Mouse (Mus musculus): ENCODE data around the gene Lrrc75a. TPM values are rescaled to one million over a fixed set of nuclear protein-coding genes. Genes with fewer than 3 reads are reported as not detected.
A peak's percentile ranks its signal among the peaks of the same experiment; 100 is the strongest.

Lrrc75a gene
- polyA plus RNA-seq, 1 experiment: 10.1 TPM

- TF ChIP-seq CTCF (IDR thresholded peaks at IDR 0.05; ENCODE audit: low read depth, low read length) (no peak), POLR2A (IDR thresholded peaks at IDR 0.05; ENCODE audit: borderline replicate concordance, low read depth, low read length) (no peak)
- Histone ChIP-seq H3K4me3 (ENCODE audit: insufficient read depth, low read length) (peak overlapping the region; percentile 84), H3K27ac (ENCODE audit: insufficient read depth, low read depth, low read length) (peak overlapping the region; percentile 77), H3K4me1 (ENCODE audit: control insufficient read depth, insufficient read depth, low read length) (peaks cover 9% of the 10 kb centered on the region)
These were observed 46.3 kb downstream of the Lrrc75a start for GRCm38 (mm10) chr11:62601732-62602618.

GRCm38 (mm10) chr11:62598571-62598970 lies 49.8 kb downstream of the Lrrc75a start:
- no peak overlapping the region for H3K27ac ChIP-seq (ENCODE audit: insufficient read depth, low read depth, low read length)
- TF ChIP-seq POLR2A (IDR thresholded peaks at IDR 0.05; ENCODE audit: borderline replicate concordance, low read depth, low read length) (no peak), CTCF (IDR thresholded peaks at IDR 0.05; ENCODE audit: low read depth, low read length) (no peak)
- peaks cover 5% of the 10 kb centered on the region for H3K4me1 ChIP-seq (ENCODE audit: control insufficient read depth, insufficient read depth, low read length)
- no peak overlapping the region for H3K4me3 ChIP-seq (ENCODE audit: insufficient read depth, low read length)

GRCm38 (mm10) chr11:62591904-62592575 lies 56.3 kb downstream of the Lrrc75a start:
- no peaks in the 10 kb centered on the region for H3K4me1 ChIP-seq (ENCODE audit: control insufficient read depth, insufficient read depth, low read length)
- TF ChIP-seq CTCF (IDR thresholded peaks at IDR 0.05; ENCODE audit: low read depth, low read length) (no peak), POLR2A (IDR thresholded peaks at IDR 0.05; ENCODE audit: borderline replicate concordance, low read depth, low read length) (no peak)
- H3K27ac ChIP-seq (ENCODE audit: insufficient read depth, low read depth, low read length): no peak overlapping the region
- no peak overlapping the region for H3K4me3 ChIP-seq (ENCODE audit: insufficient read depth, low read length)

- Histone ChIP-seq H3K4me1 (ENCODE audit: control insufficient read depth, insufficient read depth, low read length) (no peaks in the 10 kb centered on the region), H3K27ac (ENCODE audit: insufficient read depth, low read depth, low read length) (no peak overlapping the region), H3K4me3 (ENCODE audit: insufficient read depth, low read length) (no peak overlapping the region)
- TF ChIP-seq CTCF (IDR thresholded peaks at IDR 0.05; ENCODE audit: low read depth, low read length) (no peak), POLR2A (IDR thresholded peaks at IDR 0.05; ENCODE audit: borderline replicate concordance, low read depth, low read length) (no peak)
These were observed 57.3 kb downstream of the Lrrc75a start for GRCm38 (mm10) chr11:62591026-62591425.

GRCm38 (mm10) chr11:62589391-62589790 lies 58.9 kb downstream of the Lrrc75a start:
- Histone ChIP-seq H3K27ac (ENCODE audit: insufficient read depth, low read depth, low read length) (no peak overlapping the region), H3K4me3 (ENCODE audit: insufficient read depth, low read length) (no peak overlapping the region), H3K4me1 (ENCODE audit: control insufficient read depth, insufficient read depth, low read length) (no peaks in the 10 kb centered on the region)
- no peak for TF ChIP-seq POLR2A (IDR thresholded peaks at IDR 0.05; ENCODE audit: borderline replicate concordance, low read depth, low read length)
- TF ChIP-seq CTCF (IDR thresholded peaks at IDR 0.05; ENCODE audit: low read depth, low read length): no peak

GRCm38 (mm10) chr11:62587034-62587433 lies 61.3 kb downstream of the Lrrc75a start:
- TF ChIP-seq POLR2A (IDR thresholded peaks at IDR 0.05; ENCODE audit: borderline replicate concordance, low read depth, low read length) (no peak), CTCF (IDR thresholded peaks at IDR 0.05; ENCODE audit: low read depth, low read length) (no peak)
- Histone ChIP-seq H3K4me3 (ENCODE audit: insufficient read depth, low read length) (no peak overlapping the region), H3K27ac (ENCODE audit: insufficient read depth, low read depth, low read length) (no peak overlapping the region), H3K4me1 (ENCODE audit: control insufficient read depth, insufficient read depth, low read length) (no peaks in the 10 kb centered on the region)

- Histone ChIP-seq H3K4me3 (ENCODE audit: insufficient read depth, low read length) (no peak overlapping the region), H3K27ac (ENCODE audit: insufficient read depth, low read depth, low read length) (no peak overlapping the region), H3K4me1 (ENCODE audit: control insufficient read depth, insufficient read depth, low read length) (no peaks in the 10 kb centered on the region)
- no peak for TF ChIP-seq POLR2A (IDR thresholded peaks at IDR 0.05; ENCODE audit: borderline replicate concordance, low read depth, low read length)
- TF ChIP-seq CTCF (IDR thresholded peaks at IDR 0.05; ENCODE audit: low read depth, low read length): no peak
These were observed 63.6 kb downstream of the Lrrc75a start for GRCm38 (mm10) chr11:62584671-62585206.

- no peak for TF ChIP-seq CTCF (IDR thresholded peaks at IDR 0.05; ENCODE audit: low read depth, low read length)
- no peak for TF ChIP-seq POLR2A (IDR thresholded peaks at IDR 0.05; ENCODE audit: borderline replicate concordance, low read depth, low read length)
- peaks cover 3% of the 10 kb centered on the region; the same call in 1 of the 2 replicates for H3K4me1 ChIP-seq (ENCODE audit: control insufficient read depth, insufficient read depth, low read length)
- H3K4me3 ChIP-seq (ENCODE audit: insufficient read depth, low read length): no peak overlapping the region
- no peak overlapping the region for H3K27ac ChIP-seq (ENCODE audit: insufficient read depth, low read depth, low read length)
These were observed 65.3 kb downstream of the Lrrc75a start for GRCm38 (mm10) chr11:62583031-62583430.

GRCm38 (mm10) chr11:62576530-62577152 lies 71.7 kb downstream of the Lrrc75a start:
- Histone ChIP-seq H3K4me3 (ENCODE audit: insufficient read depth, low read length) (peak overlapping the region; percentile 83), H3K4me1 (ENCODE audit: control insufficient read depth, insufficient read depth, low read length) (peaks cover 15% of the 10 kb centered on the region), H3K27ac (ENCODE audit: insufficient read depth, low read depth, low read length) (peak overlapping the region; percentile 98)
- no peak for TF ChIP-seq CTCF (IDR thresholded peaks at IDR 0.05; ENCODE audit: low read depth, low read length)
- TF ChIP-seq POLR2A (IDR thresholded peaks at IDR 0.05; ENCODE audit: borderline replicate concordance, low read depth, low read length): 0 out of 2 replicates have a peak, but pooled peaks have one; percentile 61

Measured in bone marrow macrophage, adult 2 months (primary cell).